Mouse (Mus musculus) adrenal gland, postnatal 10 days (tissue): Measurements from ENCODE around the gene Tmem86a. TPM values are rescaled to one million over a fixed set of nuclear protein-coding genes. Genes with fewer than 3 reads are reported as not detected.
"Not testable (repeated sequence)": the region's sequence is repeated elsewhere in the genome, so short reads cannot be mapped to it uniquely, and the experiment has no call there.

Experiments used
- DNase-seq: peaks from one replicate; pipeline ENCODE4 v3.0.0; 2021; ENCODE audit warnings: mixed read lengths
- long read RNA-seq, 2 experiments: library from polyadenylated mRNA; stranded (forward); transcript quantifications; one replicate each; pipeline ENCODE4 v2.0.0; 2021
- total RNA-seq, 2 experiments: library from RNA; stranded (reverse); gene quantifications; 2 replicates each; pipeline ENCODE4 v1.2.3; 2021

Tmem86a gene
- 10 to 100 TPM; 27.0 to 32.5 TPM for total RNA-seq
- long read RNA-seq, experiment 1, transcript Tmem86a-201 (3 exons, 1,831 nt), result major isoform, 59 of 72 reads
- long read RNA-seq, experiment 1, partial matches to known transcripts, result 11 of 72 reads
- long read RNA-seq, experiment 1, other reads (novel, unspliced or antisense), result 2 of 72 reads
- long read RNA-seq, experiment 2, transcript Tmem86a-201 (3 exons, 1,831 nt), result major isoform, 25 of 26 reads
- long read RNA-seq, experiment 2, partial matches to known transcripts, result 0 of 26 reads
- long read RNA-seq, experiment 2, other reads (novel, unspliced or antisense), result 1 of 26 reads

- DNase-seq, result peak; percentile 98
These were observed at the start of gene Tmem86a for GRCm38 (mm10) chr7:47050366-47050765. Tmem86a (plus strand) TSS chr7:47050601.

DNA sequence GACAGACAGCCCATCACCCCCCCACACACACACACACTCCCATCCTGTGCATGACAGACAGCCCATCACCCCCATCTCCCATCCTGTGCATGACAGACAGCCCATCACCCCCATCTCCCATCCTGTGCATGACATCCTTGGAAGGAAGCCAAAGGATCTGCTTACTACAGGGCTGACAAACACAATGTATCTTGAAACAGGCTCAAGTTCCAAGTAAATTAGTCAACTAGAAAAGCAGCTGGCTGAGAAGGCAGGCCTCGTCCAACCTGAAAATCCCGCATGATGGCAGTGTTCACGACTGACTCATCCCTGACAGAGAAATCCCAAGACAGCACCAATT is 49.8 kb upstream of the Tmem86a start:
- no peak for DNase-seq

- DNase-seq, result no peak
These were observed 49.1 kb upstream of the Tmem86a start for GRCm38 (mm10) chr7:47001125-47001899.

DNA sequence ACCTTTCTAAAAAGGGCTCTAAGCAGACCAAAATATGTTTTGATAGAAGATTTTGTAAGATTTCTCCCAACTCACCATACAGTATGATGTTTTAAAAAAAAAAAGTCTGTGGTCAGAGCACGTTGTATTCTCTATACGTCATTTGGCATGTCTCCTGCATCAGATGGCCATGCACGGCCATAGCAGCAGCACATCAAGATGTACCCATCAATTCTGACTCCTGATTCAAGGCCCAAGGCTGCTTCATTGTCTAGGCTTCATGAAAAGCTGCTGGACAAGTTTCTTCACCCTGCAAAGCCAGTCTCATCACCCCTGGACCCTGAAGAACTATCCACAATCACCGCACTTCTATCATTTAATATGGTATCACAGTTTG is 48.5 kb upstream of the Tmem86a start:
- no peak for DNase-seq

DNA sequence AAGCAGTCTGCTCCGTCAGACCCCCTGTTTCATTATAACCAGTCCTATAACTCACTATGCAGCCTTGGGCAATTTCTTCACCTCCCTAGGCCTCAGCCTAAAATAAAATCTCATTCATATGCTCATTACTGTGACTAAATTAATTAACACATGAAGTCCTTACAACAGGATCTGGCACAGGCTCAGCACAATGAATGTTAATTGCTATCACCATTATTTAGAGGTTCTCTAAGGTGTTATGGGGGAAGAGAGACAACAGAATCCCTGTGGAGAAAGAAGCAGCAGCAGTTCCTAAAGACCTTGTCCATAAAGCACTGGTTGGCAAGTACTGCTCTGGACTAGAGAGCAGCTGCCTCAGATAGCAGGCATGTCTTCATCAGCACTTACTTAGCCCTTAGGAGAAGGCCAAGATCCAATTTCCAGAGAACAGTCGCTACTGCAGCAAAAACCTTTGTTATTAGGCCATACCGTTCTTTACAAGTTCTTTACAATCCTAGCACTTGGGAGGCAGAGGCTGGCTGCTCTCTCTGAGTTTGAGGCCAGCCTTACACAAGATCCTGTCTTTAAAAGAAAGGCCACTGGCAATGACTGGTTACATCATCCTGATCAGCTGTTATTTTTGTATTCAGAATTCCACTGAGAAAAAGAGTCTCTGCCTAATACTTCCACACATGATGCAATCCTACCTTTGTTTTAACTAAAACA is 46.8 kb upstream of the Tmem86a start:
- DNase-seq, result no peak

DNA sequence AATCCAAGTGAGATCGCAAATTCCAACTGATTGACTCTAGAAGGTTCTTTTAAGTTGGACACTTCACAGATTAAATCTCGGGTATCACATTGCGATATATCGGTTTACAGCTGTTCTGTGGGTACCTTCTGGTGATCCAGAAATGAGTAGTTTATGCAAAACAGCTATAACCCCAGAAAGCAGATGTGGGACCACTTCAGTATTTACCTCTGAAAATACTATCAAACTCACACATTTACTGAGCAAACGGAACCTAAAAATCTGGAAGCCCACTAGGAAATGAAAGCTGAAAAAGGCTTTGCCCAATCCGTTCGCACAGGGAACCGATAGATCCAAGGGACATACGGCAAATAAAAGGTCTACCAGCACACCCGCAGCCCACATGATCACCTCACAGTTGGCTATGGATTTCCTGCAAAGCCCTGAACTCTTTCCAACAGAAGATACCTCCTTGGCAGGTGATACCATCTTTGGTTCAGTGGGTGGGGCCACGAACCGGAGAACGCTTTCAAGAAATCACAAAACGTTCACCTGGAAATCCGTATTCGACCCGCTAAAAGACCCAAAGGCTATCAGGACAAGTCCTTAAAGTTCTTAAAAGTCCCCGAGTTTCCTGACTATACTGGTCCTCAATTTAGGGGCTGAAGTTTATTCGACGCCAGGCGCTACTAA is 43.2 kb upstream of the Tmem86a start:
- no peak for DNase-seq

DNA sequence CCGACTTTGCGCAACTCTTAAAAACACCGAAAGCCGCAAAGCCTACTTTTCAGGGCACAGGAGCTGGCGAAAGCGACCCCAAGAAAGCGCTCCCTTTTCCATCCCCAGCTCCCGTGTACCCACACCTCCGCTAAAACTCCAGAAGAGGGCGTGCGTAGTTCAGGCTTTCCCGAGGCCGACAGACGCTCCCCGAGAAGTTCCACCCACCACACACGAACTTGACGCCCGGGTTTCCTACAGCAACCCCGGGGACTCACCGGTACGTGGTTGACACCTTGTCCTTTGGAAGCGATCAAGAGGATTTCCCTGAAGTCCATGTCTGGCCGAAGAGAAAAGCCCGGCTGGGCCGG is 42.6 kb upstream of the Tmem86a start:
- no peak for DNase-seq

DNA sequence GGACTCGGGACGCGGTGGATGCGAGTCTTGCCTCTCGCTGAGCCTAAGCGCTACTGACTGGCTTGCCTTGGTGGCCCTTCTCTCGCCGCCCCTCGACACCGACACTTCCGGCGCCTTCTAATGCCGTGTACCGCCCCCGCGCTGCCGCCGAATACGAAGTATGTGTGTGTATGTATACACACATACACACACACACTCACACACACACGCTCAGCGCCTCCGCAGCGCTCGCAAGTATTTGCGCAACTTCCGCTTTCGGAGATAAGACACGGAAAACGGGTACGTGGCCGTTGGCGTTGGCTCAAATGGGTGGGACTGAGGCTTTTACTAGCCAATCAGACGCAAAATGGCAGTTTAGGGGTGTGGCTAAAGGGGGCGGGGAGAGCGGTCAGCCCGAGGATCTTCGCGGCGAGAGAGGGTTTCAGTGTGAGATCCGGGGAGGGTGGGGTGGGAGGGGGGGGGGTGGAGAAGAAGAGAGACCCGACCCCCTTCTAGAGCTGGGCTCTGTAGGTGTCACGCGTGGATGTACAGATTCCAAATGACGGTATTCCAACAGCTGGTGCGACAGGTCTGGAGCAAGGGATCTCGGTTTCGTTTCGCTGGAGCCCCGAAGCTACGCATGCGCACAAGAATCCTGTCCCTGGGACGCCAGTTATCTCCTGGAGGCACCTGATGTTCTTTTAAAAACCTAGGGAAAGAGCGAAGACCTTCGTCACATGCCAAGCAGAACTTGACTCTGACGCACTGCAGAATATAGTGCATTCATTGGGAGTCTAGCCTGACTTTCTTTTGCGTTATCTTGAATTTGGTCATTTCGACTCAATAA is 42.0 kb upstream of the Tmem86a start, which contains the start of gene Spty2d1:
Gene Spty2d1, minus strand, starts transcription at position 244 of the 826 bp plus-strand sequence.
- DNase-seq, result peak; percentile 99

DNA sequence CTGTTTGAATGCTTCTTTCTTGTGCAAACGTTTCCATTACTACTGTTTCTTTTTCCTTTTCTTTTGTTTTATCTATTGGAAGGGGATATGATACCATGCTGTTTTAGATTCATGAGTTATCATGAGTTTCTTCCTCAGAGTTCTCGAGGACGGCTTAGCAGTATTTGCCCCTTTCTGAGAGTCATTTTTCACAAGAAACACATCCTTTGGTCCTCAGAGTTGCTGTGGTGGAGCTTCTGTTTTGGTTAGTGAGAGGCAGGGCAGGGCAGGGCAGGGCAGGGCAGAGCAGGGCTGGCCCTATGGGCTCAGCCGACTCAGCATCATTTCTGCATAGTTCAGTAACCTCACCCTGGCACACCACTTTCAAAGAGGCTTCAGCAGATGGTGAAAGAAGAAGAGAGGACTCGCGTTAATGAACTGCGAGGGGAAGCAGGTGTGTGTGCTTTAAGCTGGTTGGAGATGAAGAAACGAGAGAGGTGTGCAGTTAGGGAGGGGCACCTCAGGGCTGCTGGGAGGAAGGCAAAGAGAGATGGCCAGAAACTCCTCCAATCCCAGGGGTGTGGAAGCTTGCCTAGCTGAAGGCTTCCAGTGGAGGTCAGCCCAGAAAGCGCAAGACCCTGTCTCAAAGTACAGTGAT is 37.2 kb upstream of the Tmem86a start:
- DNase-seq, result no peak

DNA sequence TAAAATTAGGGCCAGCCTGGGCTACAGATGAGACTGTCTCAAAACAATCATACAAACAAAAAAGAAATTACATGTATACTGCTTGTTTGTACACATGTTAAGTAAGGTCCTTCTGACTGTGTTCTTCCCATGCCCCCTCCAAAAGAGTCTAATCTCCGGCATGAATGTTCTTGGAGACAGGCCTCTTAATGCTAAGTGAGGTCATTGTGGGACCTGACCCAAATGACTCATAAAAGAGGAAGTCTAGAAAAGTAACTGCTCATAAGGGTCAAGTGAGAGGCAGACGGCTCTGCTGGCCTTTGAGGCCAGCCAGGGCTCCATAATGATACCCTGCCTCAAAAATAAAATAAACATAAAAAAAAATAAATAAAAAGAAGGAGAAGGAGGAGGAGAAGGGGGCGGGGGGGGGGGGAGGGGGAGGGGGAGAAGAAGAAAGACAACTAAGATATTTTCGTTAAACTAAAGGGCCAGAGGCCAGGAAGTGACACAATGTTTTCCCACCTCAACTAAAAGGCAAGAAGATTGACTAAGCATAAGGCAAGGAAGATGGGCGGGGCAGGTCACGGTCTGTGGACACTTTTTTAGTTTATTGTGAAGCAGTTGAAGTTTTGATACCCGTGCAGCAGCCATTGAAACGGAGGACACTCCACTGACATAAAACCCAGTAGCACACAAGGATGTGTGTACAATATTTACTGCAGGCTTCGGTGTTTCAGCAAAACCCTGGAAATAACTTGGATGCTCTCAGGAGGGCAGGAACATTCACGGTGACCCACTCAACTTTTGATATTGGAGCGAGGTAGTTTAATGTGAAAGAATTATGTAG is 35.6 kb upstream of the Tmem86a start:
- peak; percentile 46 for DNase-seq

GRCm38 (mm10) chr7:47015390-47016065 is 34.9 kb upstream of the Tmem86a start:
- DNase-seq, result peak; percentile 91

DNA sequence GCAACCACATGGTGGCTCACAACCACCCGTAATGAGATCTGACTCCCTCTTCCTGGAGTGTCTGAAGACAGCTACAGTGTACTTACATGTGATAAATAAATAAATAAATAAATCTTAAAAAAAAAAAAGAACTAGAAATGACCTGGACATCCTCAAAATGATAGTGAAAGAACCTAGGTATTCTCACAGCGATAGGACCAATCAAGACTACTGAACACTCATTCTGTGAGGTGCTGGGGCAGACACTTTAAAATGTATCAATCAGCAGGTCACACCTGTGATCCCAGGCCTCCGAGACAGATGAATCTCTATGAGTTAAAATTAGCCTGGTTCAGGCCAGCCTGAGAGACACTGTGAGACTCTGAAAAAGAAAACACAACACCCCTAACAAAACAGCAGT is 33.8 kb upstream of the Tmem86a start:
- no peak for DNase-seq

GRCm38 (mm10) chr7:47017146-47017545 is 33.3 kb upstream of the Tmem86a start:
- DNase-seq, result no peak

DNA sequence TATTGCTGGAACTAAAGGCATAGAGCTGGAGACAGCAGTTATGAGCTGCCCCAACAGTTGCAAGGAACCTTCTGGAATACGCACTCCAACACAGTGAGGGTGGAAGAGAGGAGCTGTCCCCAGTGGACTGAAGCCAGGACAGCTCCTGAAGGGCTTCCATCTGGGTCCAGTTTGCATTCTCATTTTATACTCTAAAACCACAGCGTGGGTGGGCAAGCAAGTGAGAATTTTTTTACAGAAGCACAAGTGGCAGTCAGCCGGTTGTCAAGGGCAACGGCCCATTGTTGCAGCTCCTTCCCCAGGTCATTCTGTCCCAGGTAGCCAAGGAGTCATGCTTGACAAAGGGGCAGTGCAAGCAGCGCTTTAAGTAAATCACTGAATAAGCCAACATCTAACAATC is 30.8 kb upstream of the Tmem86a start:
- no peak for DNase-seq

DNA sequence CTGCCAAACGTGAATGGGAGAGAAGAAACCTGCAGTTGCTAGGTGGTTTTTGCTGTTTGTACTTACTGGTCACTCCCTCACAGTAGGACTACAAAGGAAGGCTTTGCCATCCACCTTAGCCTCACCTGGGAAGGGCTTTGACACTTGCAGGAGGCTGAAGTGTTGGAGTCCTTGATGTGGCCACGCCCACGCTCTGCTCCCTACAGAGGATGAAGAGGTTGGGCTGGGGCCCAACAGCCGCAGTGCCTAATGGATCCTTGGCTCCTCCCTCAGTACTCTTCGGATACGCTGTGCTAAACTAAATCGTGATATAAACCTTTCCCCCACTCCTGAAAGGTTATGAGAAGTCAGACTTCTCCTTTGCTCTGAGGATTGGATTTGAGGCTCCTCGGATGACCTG is 29.4 kb upstream of the Tmem86a start:
- no peak for DNase-seq

DNA sequence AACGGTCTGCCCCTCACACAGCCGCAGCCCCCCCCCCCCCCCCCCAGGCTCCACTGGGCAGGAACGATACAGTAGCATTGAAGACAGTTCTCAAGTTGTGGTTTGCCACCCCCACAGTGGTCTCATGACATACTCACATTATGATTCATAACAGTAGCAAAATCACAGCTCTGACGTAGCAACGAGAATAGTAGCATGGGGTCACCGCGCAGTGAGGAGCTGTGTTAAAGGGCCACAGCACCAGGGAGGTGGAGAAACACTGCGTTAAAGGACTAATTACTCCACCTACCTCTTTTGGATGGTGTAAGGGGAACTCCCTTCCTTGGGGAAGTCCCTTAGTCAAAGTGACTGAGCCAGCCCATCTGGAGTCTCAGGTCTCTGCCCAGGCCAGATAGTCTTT is 27.9 kb upstream of the Tmem86a start:
- no peak for DNase-seq

GRCm38 (mm10) chr7:47023530-47023929 is 26.9 kb upstream of the Tmem86a start:
- peak; percentile 92 for DNase-seq

- no peak for DNase-seq
These were observed 25.9 kb upstream of the Tmem86a start for GRCm38 (mm10) chr7:47024454-47024853.

DNA sequence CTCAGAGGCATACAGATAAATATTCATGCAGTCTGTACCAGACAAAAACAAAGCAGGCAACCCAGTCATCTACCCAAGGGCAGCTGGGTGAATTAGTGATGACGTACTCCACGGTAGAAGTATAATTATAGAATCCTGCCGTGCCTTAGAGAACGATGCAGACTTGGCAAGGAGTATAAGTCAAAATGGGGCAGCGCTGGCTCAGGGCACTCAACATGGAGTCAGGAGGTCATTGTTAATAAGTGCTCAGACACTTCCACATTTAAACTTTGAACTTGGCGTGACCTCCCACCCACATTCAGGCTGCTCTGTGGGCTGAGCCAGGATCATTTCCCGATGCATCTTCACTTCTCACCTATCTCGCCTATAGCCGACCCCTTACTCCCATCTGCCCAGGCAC is 25.0 kb upstream of the Tmem86a start:
- no peak for DNase-seq

- not testable (repeated sequence) for DNase-seq
These were observed 23.5 kb upstream of the Tmem86a start for GRCm38 (mm10) chr7:47026899-47027298.
